Comparison of ENCODE assay signal across 21 mouse cellular contexts in genomic region chr4:142694926-142695325, GRCm38 (mm10).
DNase-seq lines count a peak whose midpoint lies in the region; ATAC-seq and TF ChIP-seq lines count a peak whose summit lies in the region.
"Had no signal": no experiment of that assay in that cellular context is flagged by ENCODE, and none has a peak within 500 bp of the region (broad histone marks: within the 10 kb centered on the region; RNA-seq: fewer than 3 reads in every experiment).

No protein-coding gene starts in this region.

- no peak overlapping the region for H3K27ac ChIP-seq in forebrain, postnatal 0 days (ENCODE audit: low read depth, low read length)
- no peak overlapping the region for H3K27ac ChIP-seq in forebrain, embryonic 10.5 days
- H3K27ac ChIP-seq: embryonic facial prominence, embryonic 10.5 days; heart, embryonic 13.5 days; kidney, embryonic 15.5 days; limb, embryonic 13.5 days; liver, embryonic 13.5 days had no signal

- no peaks in the 10 kb centered on the region for H3K27me3 ChIP-seq in forebrain, postnatal 0 days (ENCODE audit: insufficient read depth, low read length)
- no peaks in the 10 kb centered on the region for H3K27me3 ChIP-seq in forebrain, embryonic 10.5 days (ENCODE audit: poor library complexity, severe bottlenecking)
- H3K27me3 ChIP-seq: heart, embryonic 13.5 days; kidney, embryonic 15.5 days; limb, embryonic 13.5 days; liver, embryonic 13.5 days had no signal

- no peak for ATAC-seq in forebrain, postnatal 0 days

- H3K9me3 ChIP-seq in forebrain, postnatal 0 days (ENCODE audit: low read length) = no peaks in the 10 kb centered on the region
- H3K9me3 ChIP-seq in forebrain, embryonic 10.5 days = no peaks in the 10 kb centered on the region
- H3K9me3 ChIP-seq: embryonic facial prominence, embryonic 10.5 days; heart, embryonic 13.5 days; kidney, embryonic 15.5 days; limb, embryonic 13.5 days had no signal

- no peak for TF ChIP-seq CTCF in forebrain, postnatal 0 days (IDR thresholded peaks at IDR 0.05; ENCODE audit: low read depth)

- H3K36me3 ChIP-seq in forebrain, postnatal 0 days (ENCODE audit: insufficient read depth) = no peaks in the 10 kb centered on the region
- H3K36me3 ChIP-seq in forebrain, embryonic 10.5 days (replicated peaks) = no peaks in the 10 kb centered on the region
- H3K36me3 ChIP-seq: embryonic facial prominence, embryonic 10.5 days; heart, embryonic 13.5 days; kidney, embryonic 15.5 days; limb, embryonic 13.5 days; liver, embryonic 13.5 days had no signal

- WGBS in forebrain, postnatal 0 days = 21% methylated on average over 13 of the region's 13 CpGs
- 72% methylated on average over 13 of the region's 13 CpGs for WGBS in forebrain, embryonic 10.5 days

- no peak overlapping the region for H3K4me3 ChIP-seq in forebrain, postnatal 0 days (ENCODE audit: low read depth, low read length)
- H3K4me3 ChIP-seq in forebrain, embryonic 10.5 days = no peak overlapping the region
- H3K4me3 ChIP-seq: embryonic facial prominence, embryonic 10.5 days; heart, embryonic 13.5 days; kidney, embryonic 15.5 days; limb, embryonic 13.5 days; liver, embryonic 13.5 days had no signal

- peak; percentile 41 for DNase-seq in forebrain, postnatal 0 days
- DNase-seq in forebrain, embryonic 10.5 days (ENCODE audit: extremely low spot score, low spot score) = no peak
- DNase-seq in adrenal gland, adult 2 months = peak; percentile 37
- DNase-seq in adrenal gland, adult 8-10 months = peak; percentile 11
- DNase-seq in mesoderm, embryonic 11.5 days (ENCODE audit: low read depth, low spot score) = peak; percentile 26
- DNase-seq in lung, postnatal 4 days = no peak
- no peak for DNase-seq in lung, postnatal 10 days
- DNase-seq: cerebellum, adult 2 months; cerebellum, postnatal 25 days; heart, postnatal 14 days; kidney, adult 11 months; kidney, postnatal 36 days; layer of hippocampus, adult 9-11 months; liver, embryonic 13.5 days; lung, adult 2 months; lung, postnatal 36 days; thymus, postnatal 25 days had no signal

- no peaks in the 10 kb centered on the region for H3K4me1 ChIP-seq in forebrain, postnatal 0 days (ENCODE audit: insufficient read depth)
- 0 out of 2 replicates have a peak, but pooled peaks cover 4% of the 10 kb centered on the region for H3K4me1 ChIP-seq in forebrain, embryonic 10.5 days
- H3K4me1 ChIP-seq: embryonic facial prominence, embryonic 10.5 days; heart, embryonic 13.5 days; kidney, embryonic 15.5 days; limb, embryonic 13.5 days; liver, embryonic 13.5 days had no signal

- H3K4me2 ChIP-seq in forebrain, postnatal 0 days (ENCODE audit: low read depth) = 0 out of 2 replicates have a peak overlapping the region, but pooled peaks have one; percentile 19
- H3K4me2 ChIP-seq: heart, embryonic 13.5 days; kidney, embryonic 15.5 days; limb, embryonic 13.5 days; liver, embryonic 13.5 days had no signal

- no peak overlapping the region for H3K9ac ChIP-seq in forebrain, postnatal 0 days
- H3K9ac ChIP-seq: heart, embryonic 13.5 days; kidney, embryonic 15.5 days; limb, embryonic 13.5 days; liver, embryonic 13.5 days had no signal

Comparison
In these comparisons a context has a peak if more than half of its experiments do, and no peak if none do; other contexts are left out.
1. DNase-seq: peak in forebrain, postnatal 0 days (single experiment), adrenal gland, adult 2 months (single experiment), adrenal gland, adult 8-10 months (single experiment) and mesoderm, embryonic 11.5 days (single experiment); none in forebrain, embryonic 10.5 days (single experiment), lung, postnatal 4 days (0 of 2) and lung, postnatal 10 days (single experiment).